Mouse (Mus musculus) limb, embryonic 13.5 days (tissue): ENCODE measurements around the gene Ciz1. TPM values are rescaled to one million over a fixed set of nuclear protein-coding genes. Genes with fewer than 3 reads are reported as not detected.

Experiments used
- ATAC-seq: fragments of 200-750 bp; cut with Nextera tagmentation; 2 replicates; pipeline ENCODE4 v1.8.0; 2017; ENCODE audit warnings: low read depth, moderate number of reproducible peaks, moderate TSS enrichment; ENCODE audit not compliant: low FRiP score
- H3K27ac ChIP-seq: fragments of 300-500 bp; sonication (generic); 2 replicates; pipeline ENCODE4 v1.5.1; 2015; ENCODE audit warnings: inconsistent platforms, mild to moderate bottlenecking, moderate library complexity
- H3K27me3 ChIP-seq: fragments of 300-500 bp; sonication (generic); 2 replicates; pipeline ENCODE4 v1.6.1; 2015; ENCODE audit warnings: mild to moderate bottlenecking, inconsistent platforms
- H3K36me3 ChIP-seq: fragments of 300-500 bp; sonication (generic); 2 replicates; pipeline ENCODE4 v1.6.1; 2015; ENCODE audit warnings: inconsistent platforms, mild to moderate bottlenecking, moderate library complexity
- H3K4me1 ChIP-seq: fragments of 300-500 bp; sonication (generic); 2 replicates; pipeline ENCODE4 v1.6.1; 2015; ENCODE audit warnings: inconsistent platforms
- H3K4me2 ChIP-seq: fragments of 300-500 bp; sonication (generic); replicated peaks from 2 replicates; pipeline ENCODE4 v1.6.1; 2015; ENCODE audit warnings: inconsistent platforms, mild to moderate bottlenecking, moderate library complexity
- H3K4me3 ChIP-seq: fragments of 300-500 bp; sonication (generic); 2 replicates; pipeline ENCODE4 v1.5.1; 2015; ENCODE audit warnings: moderate library complexity, mild to moderate bottlenecking, inconsistent platforms
- H3K9ac ChIP-seq: fragments of 300-500 bp; sonication (generic); 2 replicates; pipeline ENCODE4 v1.6.1; 2015; ENCODE audit warnings: mild to moderate bottlenecking, inconsistent platforms
- H3K9me3 ChIP-seq: fragments of 300-500 bp; sonication (generic); 2 replicates; pipeline ENCODE4 v1.6.1; 2016; ENCODE audit warnings: inconsistent platforms
- WGBS: fragments of 180-500 bp; shearing (Covaris S2); methylation state at CpG from one replicate; pipeline ENCODE4 v1.1.7; 2015; 5-methylcytosine and 5-hydroxymethylcytosine counted together
- polyA plus RNA-seq: library from polyadenylated mRNA; unstranded; fragments of >200 nt; fragmentation: Nextera tagmentation; extraction: Ambion mirVana; gene quantifications from 2 replicates; pipeline ENCODE4 v1.2.1, GENCODE M21; 2015

The Ciz1 gene
- polyA plus RNA-seq, 1 experiment from 2014 or later, result 54.9 TPM

DNA sequence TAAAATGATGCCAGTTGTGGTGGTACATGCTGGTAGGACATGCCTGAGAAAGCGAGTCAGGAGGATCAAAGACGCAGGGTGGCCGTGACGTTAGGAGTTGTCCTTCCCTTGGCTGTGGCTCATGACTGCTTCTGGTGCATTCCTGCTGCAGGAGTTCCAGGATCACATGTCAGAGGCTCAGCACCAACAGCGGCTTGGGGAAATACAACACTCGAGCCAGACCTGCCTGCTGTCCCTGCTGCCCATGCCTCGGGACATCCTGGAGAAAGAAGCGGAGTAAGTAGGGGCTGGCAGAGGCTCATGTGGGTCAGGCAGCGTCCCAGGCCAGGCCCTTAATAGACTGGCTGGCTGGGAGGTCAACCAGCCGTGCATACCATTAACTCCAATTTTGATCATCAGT lies 22.1 kb downstream of the Ciz1 start:
- 83% methylated on average over 10 of the region's 10 CpGs for WGBS
- Histone ChIP-seq H3K9ac (no peak overlapping the region), H3K4me3 (no peak overlapping the region), H3K27me3 (no peaks in the 10 kb centered on the region), H3K4me1 (no peaks in the 10 kb centered on the region), H3K36me3 (peaks cover 96% of the 10 kb centered on the region), H3K27ac (no peak overlapping the region), H3K9me3 (no peaks in the 10 kb centered on the region), H3K4me2 (no peak overlapping the region)
- ATAC-seq, result no peak

DNA sequence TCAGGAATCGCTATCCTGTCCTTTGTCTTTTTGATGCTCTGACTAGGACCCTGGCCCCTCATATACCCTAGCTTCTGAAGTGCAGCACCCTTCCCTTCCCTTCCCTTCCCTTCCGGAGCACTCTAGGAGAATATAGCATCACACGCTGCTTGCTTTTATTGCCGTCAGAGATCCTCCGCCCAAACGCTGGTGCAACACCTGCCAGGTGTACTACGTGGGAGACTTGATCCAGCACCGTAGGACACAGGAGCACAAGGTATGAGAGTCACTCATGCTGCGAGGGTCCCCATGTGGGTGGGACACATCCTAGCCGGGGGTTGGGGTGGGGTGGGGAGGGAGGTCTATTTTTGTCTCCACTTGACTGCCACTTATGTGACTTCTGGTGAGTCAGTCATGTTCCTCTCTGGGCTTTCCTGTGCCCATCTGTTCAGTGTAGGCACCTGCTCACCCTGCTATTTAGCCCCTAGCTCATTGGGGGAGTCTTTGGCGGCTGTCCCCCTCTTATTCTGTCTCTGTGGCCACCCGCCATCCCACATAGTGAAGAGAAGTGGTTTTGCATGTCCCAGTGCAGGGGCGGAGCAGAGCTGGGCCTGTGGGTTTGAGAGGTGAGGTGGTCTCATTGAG lies 23.3 kb downstream of the Ciz1 start:
- Histone ChIP-seq H3K9ac (no peak overlapping the region), H3K27me3 (no peaks in the 10 kb centered on the region), H3K4me2 (no peak overlapping the region), H3K4me1 (no peaks in the 10 kb centered on the region), H3K9me3 (no peaks in the 10 kb centered on the region), H3K36me3 (peaks cover 90% of the 10 kb centered on the region), H3K27ac (no peak overlapping the region), H3K4me3 (no peak overlapping the region)
- 88% methylated on average over 13 of the region's 13 CpGs for WGBS
- ATAC-seq, result no peak

DNA sequence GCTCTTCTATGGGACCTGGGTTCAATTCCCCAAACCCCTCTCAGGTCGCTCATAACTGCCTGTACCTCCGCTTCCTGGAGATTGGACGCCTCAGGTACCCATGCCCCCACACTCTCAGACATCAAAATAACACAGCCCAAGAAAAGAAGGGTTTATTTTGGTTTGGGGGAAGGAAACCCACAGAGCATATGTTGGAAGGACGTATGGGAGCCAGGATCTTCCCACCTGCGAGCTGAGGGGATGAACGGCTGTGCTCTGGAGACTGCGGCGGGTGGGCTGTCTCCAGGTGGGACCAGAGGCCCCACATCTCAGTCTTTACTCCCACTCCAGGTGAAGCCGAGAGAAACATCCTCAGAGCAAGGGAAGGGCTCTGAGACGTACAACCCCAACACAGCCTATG lies 24.8 kb downstream of the Ciz1 start:
- no peak overlapping the region for H3K9ac ChIP-seq
- no peaks in the 10 kb centered on the region for H3K9me3 ChIP-seq
- no peaks in the 10 kb centered on the region for H3K27me3 ChIP-seq
- H3K4me1 ChIP-seq, result peaks cover 7% of the 10 kb centered on the region
- no peak overlapping the region for H3K4me2 ChIP-seq
- no peak overlapping the region for H3K4me3 ChIP-seq
- peaks cover 75% of the 10 kb centered on the region for H3K36me3 ChIP-seq
- 94% methylated on average over 10 of the region's 10 CpGs for WGBS
- no peak overlapping the region for H3K27ac ChIP-seq
- no peak for ATAC-seq

DNA sequence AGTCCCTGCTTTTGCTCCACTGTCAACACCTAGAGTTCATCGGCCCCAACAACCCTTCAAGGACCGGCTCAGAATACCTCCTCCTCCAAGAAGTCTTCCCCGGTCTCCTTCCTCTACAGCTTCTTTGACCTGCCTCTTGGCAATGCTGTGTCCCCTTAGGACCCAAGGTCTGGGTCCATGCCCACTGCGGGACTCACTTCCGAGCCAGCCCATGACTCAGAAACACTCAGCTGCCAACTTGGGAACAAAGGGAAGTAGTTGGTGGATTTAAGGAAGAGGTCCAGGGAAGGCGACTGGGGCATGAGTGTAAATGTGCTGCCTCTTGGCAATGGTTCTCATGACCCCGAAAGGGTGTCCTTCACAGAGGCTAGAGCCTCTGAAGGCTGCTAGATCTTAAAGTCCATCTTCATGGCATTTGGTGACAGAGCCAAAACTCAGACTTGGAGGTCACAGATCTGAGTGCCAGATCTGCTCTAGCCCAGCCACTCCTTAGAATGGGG lies 27.9 kb downstream of the Ciz1 start:
- no peak overlapping the region for H3K4me3 ChIP-seq
- H3K9me3 ChIP-seq, result no peaks in the 10 kb centered on the region
- H3K27ac ChIP-seq, result no peak overlapping the region
- peaks cover 7% of the 10 kb centered on the region for H3K4me1 ChIP-seq
- peaks cover 6% of the 10 kb centered on the region; the same call in 1 of the 2 replicates for H3K27me3 ChIP-seq
- no peak overlapping the region for H3K9ac ChIP-seq
- H3K36me3 ChIP-seq, result peaks cover 47% of the 10 kb centered on the region
- no peak overlapping the region for H3K4me2 ChIP-seq
- ATAC-seq, result no peak
- WGBS, result 89% methylated on average over 7 of the region's 7 CpGs

DNA sequence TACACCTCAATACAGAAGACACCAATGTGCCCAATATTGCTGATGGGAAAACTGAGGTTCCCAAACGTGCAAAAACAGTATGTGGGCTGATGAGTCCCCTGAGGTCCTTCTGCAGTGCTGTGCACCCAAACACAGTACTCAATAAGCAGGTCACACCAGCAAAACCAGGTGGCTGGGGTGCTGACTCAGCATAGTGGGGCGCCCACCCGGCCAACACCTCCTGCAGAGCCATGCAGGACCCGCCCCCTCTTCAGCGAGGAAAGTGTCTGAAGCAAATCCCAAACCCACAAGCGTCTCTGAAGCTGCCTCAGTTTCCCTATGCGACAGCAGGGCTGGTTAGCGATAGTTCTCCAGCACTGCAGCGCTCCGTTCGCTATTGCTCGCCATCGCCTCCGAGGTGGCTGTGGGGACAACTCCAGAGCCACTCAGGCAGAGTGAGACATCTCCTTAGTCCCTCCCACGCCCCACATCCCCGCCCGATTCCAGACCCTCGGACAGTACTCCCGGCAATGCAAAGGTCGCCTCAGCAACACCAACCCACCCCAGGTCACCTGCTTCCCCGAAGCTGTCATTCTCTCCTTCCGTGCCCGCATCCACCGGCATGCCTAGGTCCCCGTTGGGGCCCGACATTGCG lies 29.1 kb downstream of the Ciz1 start:
- 2% methylated on average over 27 of the region's 27 CpGs for WGBS
- Histone ChIP-seq H3K36me3 (peaks cover 35% of the 10 kb centered on the region), H3K4me2 (peak overlapping the region; percentile 97), H3K9me3 (no peaks in the 10 kb centered on the region), H3K27ac (0 out of 2 replicates have a peak overlapping the region, but pooled peaks have one; percentile 1), H3K9ac (peak overlapping the region; percentile 72), H3K4me3 (peak overlapping the region; percentile 72), H3K4me1 (peaks cover 7% of the 10 kb centered on the region), H3K27me3 (peaks cover 6% of the 10 kb centered on the region; the same call in 1 of the 2 replicates)
- peak; percentile 60 for ATAC-seq

DNA sequence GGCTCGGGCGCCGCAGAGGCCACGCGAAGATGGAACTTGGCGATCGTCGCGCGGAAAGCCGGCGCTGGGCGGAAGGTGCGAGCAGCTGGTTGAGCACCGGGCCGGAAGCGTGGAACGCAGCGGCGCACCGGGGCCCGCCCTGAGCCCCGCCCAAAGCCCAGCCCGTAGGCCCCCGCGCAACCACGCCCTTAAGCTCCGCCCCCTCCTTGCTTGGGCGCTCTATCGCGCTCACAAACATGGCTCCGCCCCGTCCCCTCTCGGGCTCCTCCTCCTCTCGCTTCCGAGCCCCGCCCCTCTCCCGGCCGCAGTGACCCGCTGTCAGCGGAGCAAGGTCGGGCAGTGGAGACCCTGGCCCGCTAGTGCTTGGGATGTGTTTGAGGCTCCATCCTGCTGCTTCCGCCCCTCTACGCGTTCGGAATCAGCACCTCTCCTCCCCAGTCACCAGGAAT lies 29.7 kb downstream of the Ciz1 start, which contains the start of gene 1110008P14Rik:
Gene 1110008P14Rik (minus strand): TSS at position 164 of the 449 bp plus-strand sequence.
- H3K36me3 ChIP-seq, result peaks cover 30% of the 10 kb centered on the region
- peak within 1 kb of the TSS; percentile 72 for H3K9ac ChIP-seq
- H3K9me3 ChIP-seq, result no peaks in the 10 kb centered on the region
- peak within 1 kb of the TSS; percentile 72 for H3K4me3 ChIP-seq
- WGBS, result 0% methylated on average over 31 of the region's 47 CpGs
- ATAC-seq, result peak; percentile 91
- H3K27ac ChIP-seq, result 0 out of 2 replicates have a peak within 1 kb of the TSS, but pooled peaks have one; percentile 1
- H3K4me2 ChIP-seq, result peak within 1 kb of the TSS; percentile 97
- H3K27me3 ChIP-seq, result peaks cover 6% of the 10 kb centered on the region; the same call in 1 of the 2 replicates
- H3K4me1 ChIP-seq, result peaks cover 7% of the 10 kb centered on the region

DNA sequence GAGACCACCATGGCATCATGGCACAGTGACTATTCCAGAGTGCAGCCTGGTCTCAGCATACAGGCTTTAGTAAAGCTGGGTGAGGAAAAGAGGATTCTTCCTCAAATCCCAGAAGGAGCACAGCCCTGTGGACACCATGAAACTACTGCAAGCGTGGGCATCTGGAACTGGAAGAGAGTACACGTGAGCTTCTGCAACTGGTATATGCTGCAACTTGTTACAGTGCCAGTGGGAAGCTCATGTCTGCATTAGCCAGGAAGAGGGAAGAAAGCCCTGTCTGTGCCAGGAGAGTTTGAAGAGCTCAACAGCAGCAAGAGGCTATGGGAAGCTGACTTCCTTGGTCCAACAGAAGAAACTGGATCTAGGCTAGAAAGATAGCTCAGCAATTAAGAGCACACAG lies 30.6 kb downstream of the Ciz1 start:
- Histone ChIP-seq H3K4me3 (0 out of 2 replicates have a peak overlapping the region, but pooled peaks have one; percentile 72), H3K9me3 (no peaks in the 10 kb centered on the region), H3K4me2 (no peak overlapping the region; the same call in 1 of the 2 replicates), H3K4me1 (peaks cover 7% of the 10 kb centered on the region), H3K27me3 (peaks cover 6% of the 10 kb centered on the region; the same call in 1 of the 2 replicates), H3K9ac (no peak overlapping the region), H3K36me3 (peaks cover 21% of the 10 kb centered on the region), H3K27ac (no peak overlapping the region)
- 82% methylated on average over 2 of the region's 2 CpGs for WGBS
- ATAC-seq, result no peak

DNA sequence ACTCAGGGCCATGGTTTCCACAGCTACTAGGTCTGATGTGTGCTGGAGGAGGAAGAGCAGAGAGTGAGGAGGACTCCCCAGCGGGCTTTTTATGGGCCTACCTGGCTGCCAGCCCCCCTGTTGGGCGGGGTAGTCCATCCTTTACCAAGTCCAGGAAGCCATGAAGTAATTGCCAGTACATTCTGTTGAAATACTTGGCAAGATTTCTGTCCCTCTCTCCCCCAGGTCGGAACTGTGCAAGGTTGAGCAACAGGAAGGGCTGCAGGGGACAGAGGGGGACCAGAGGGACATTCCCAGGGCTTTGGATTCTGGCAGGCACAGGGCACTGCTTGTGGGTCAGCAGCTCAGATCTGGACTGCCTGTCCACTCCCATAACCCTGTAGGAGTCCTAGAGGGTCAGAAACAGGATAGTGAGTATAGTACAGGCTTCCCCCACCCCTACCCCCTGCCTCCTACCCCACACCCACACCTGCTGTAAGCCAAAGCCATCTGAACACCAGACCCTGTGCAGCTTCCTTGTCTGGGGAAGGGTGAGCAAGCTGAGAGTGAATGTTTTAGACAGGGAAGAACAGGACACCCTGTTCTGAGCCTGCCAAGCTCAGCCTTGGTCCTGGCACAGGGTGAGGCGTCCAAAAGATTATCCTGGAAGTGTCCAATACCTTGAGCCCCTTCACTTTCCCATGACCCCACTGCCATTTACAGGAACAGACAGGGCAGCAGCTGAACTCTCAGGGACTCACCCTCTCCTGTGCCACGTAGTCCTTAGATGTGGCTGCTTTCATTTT lies 35.8 kb downstream of the Ciz1 start, which contains the start of gene Lcn2:
Gene Lcn2 (minus strand): TSS at position 547 of the 785 bp plus-strand sequence.
- Histone ChIP-seq H3K9me3 (no peaks in the 10 kb centered on the region), H3K27ac (no peak within 1 kb of the TSS; the same call in 1 of the 2 replicates), H3K4me3 (no peak within 1 kb of the TSS), H3K4me1 (peaks cover 8% of the 10 kb centered on the region; the same call in 1 of the 2 replicates), H3K27me3 (peaks cover 6% of the 10 kb centered on the region; the same call in 1 of the 2 replicates), H3K36me3 (no peaks in the 10 kb centered on the region), H3K4me2 (no peak within 1 kb of the TSS), H3K9ac (peak within 1 kb of the TSS; percentile 45)
- no peak; the same call in 1 of the 2 replicates for ATAC-seq
- 59% methylated on average over 5 of the region's 5 CpGs for WGBS

DNA sequence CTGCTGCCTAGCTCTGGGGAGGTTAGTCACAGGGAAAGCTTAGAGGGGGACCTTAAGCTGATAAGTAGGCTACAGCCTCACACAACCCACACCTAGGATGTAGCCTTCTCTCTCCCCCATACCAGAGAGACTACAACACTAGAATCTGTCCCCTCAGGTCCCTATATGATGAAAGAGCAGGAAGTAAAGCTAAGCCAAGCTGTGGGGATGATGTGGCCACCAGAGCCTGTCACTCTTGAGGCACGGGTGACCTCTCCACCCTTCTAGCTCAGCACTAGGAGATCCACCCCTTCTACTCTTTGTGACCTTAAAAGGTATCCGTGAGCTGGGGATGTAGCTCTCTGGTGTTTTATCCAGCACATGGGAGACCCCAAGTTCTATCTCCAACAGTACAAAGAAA lies 37.0 kb downstream of the Ciz1 start:
- H3K27ac ChIP-seq, result no peak overlapping the region
- H3K4me1 ChIP-seq, result peaks cover 8% of the 10 kb centered on the region; the same call in 1 of the 2 replicates
- no peak overlapping the region for H3K4me2 ChIP-seq
- no peaks in the 10 kb centered on the region for H3K9me3 ChIP-seq
- no peaks in the 10 kb centered on the region for H3K36me3 ChIP-seq
- H3K27me3 ChIP-seq, result no peaks in the 10 kb centered on the region
- 77% methylated on average over 2 of the region's 2 CpGs for WGBS
- no peak overlapping the region for H3K4me3 ChIP-seq
- H3K9ac ChIP-seq, result no peak overlapping the region
- no peak for ATAC-seq

DNA sequence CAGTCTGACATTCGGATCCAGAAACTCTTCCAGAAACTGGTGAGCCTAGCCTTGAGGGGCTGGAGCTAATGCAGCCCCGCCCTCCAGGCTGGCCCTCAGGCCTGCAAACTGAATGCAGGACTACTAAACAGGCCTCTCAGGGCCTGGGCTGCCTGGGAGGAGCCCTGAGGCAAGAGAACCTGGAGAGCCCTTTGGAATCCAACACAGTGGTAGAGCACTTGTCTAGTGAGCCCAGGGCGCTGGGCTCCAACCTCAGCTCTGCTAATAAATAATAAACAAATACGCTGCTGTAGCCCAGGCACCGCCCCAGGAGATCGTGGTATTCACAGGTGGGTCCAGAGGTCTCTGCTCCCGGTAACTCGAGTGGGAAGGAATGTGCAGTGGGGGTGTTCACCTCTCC lies 38.7 kb downstream of the Ciz1 start:
- ATAC-seq, result no peak
- no peaks in the 10 kb centered on the region for H3K27me3 ChIP-seq

DNA sequence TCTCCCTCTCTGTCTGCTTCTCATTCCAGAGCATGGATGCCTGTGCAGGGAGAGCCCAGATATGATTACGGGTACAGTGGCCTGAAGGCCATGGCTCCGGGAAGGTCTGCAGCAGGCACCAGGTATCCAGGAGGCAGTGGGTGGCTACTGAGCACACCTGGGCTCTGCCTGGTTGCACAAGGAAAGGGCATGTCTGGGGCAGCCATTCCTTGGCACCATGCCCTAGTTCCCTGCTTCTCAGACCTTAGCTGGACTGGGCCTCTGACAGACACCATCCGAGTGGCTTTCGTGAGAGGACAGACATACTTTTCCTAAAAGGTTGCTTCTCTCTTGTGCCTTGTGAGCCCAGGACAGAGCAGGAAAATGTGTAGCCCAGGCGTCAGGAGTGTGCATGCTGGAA lies 39.9 kb downstream of the Ciz1 start:
- Histone ChIP-seq H3K4me1 (peaks cover 18% of the 10 kb centered on the region), H3K4me3 (no peak overlapping the region), H3K9ac (no peak overlapping the region), H3K4me2 (no peak overlapping the region), H3K36me3 (no peaks in the 10 kb centered on the region), H3K27me3 (no peaks in the 10 kb centered on the region), H3K9me3 (no peaks in the 10 kb centered on the region), H3K27ac (no peak overlapping the region)
- WGBS, result 80% methylated on average over 5 of the region's 5 CpGs
- ATAC-seq, result no peak

More for the DNA sequence above, 38.7 kb downstream of the Ciz1 start:
- no peaks in the 10 kb centered on the region for H3K36me3 ChIP-seq
- no peaks in the 10 kb centered on the region for H3K9me3 ChIP-seq
- H3K4me3 ChIP-seq, result no peak overlapping the region
- H3K27ac ChIP-seq, result no peak overlapping the region
- H3K4me1 ChIP-seq, result peaks cover 13% of the 10 kb centered on the region
- H3K9ac ChIP-seq, result no peak overlapping the region
- no peak overlapping the region for H3K4me2 ChIP-seq
- 73% methylated on average over 8 of the region's 8 CpGs for WGBS
